Mouse (Mus musculus): ENCODE data around the gene Pnkd. TPM values are rescaled to one million over a fixed set of nuclear protein-coding genes. Genes with fewer than 3 reads are reported as not detected.

The Pnkd gene
- polyA plus RNA-seq, 1 experiment from 2014 or later, result 288 TPM

MicroRNA genes within 50 kb of the gene (microRNA counts, 519-probe panel; counts per million panel counts)
- 3,262 counts per million, percentile 79 among the panel's probes with 10 or more counts for microRNA mmu-miR-26b

Small RNA genes within 50 kb of the gene (microRNA-seq; reads per million reads assigned to microRNA genes)
- 36,772 reads per million, percentile 98 among the genes with 10 or more reads in this experiment for gene Mir26b

Other genes with a start within 250 kb of the Pnkd start
- gene Tns1, start 160.5 kb upstream of the Pnkd start, polyA plus RNA-seq (2015; fragmentation: Nextera tagmentation; extraction: Ambion mirVana), result 121 and 140 TPM in 2 replicates
- gene Rufy4, start 159.4 kb upstream of the Pnkd start, polyA plus RNA-seq (2015; fragmentation: Nextera tagmentation; extraction: Ambion mirVana), result 0.43 and 0.49 TPM in 2 replicates
- gene Cxcr2, start 130.9 kb upstream of the Pnkd start, polyA plus RNA-seq (2015; fragmentation: Nextera tagmentation; extraction: Ambion mirVana), result 0.13 and 0.15 TPM in 2 replicates
- not detected in 2 replicates for gene Cxcr1, start 90.3 kb upstream of the Pnkd start, polyA plus RNA-seq (2015; fragmentation: Nextera tagmentation; extraction: Ambion mirVana)
- 406 and 413 TPM in 2 replicates for gene Arpc2, start 48.8 kb upstream of the Pnkd start, polyA plus RNA-seq (2015; fragmentation: Nextera tagmentation; extraction: Ambion mirVana)
- gene Gpbar1, start 6.4 kb upstream of the Pnkd start, polyA plus RNA-seq (2015; fragmentation: Nextera tagmentation; extraction: Ambion mirVana), result 0.13 and 0.34 TPM in 2 replicates
- 168 and 209 TPM in 2 replicates for gene Aamp, start 192 bp upstream of the Pnkd start, polyA plus RNA-seq (2015; fragmentation: Nextera tagmentation; extraction: Ambion mirVana)
- 44.9 and 48.1 TPM in 2 replicates for gene Tmbim1, start 20.7 kb downstream of the Pnkd start, polyA plus RNA-seq (2015; fragmentation: Nextera tagmentation; extraction: Ambion mirVana)
- gene Catip, start 77.2 kb downstream of the Pnkd start, polyA plus RNA-seq (2015; fragmentation: Nextera tagmentation; extraction: Ambion mirVana), result 0.38 and 0.39 TPM in 2 replicates
- gene Slc11a1, start 90.3 kb downstream of the Pnkd start, polyA plus RNA-seq (2015; fragmentation: Nextera tagmentation; extraction: Ambion mirVana), result 3.6 and 5.4 TPM in 2 replicates
- 55.1 and 68.5 TPM in 2 replicates for gene Ctdsp1, start 106.6 kb downstream of the Pnkd start, polyA plus RNA-seq (2015; fragmentation: Nextera tagmentation; extraction: Ambion mirVana)
- 0.26 and 0.38 TPM in 2 replicates for gene Vil1, start 124.4 kb downstream of the Pnkd start, polyA plus RNA-seq (2015; fragmentation: Nextera tagmentation; extraction: Ambion mirVana)
- gene Cnot9, start 221.1 kb downstream of the Pnkd start, polyA plus RNA-seq (2015; fragmentation: Nextera tagmentation; extraction: Ambion mirVana), result 25.8 and 32.4 TPM in 2 replicates